Mouse (Mus musculus) heart, embryonic 11.5 days (tissue): ENCODE results near the gene Tnk1. TPM values are rescaled to one million over a fixed set of nuclear protein-coding genes. Genes with fewer than 3 reads are reported as not detected.

Experiments used
- ATAC-seq: fragments of 200-750 bp; cut with Nextera tagmentation; replicated peaks from 2 replicates; pipeline ENCODE4 v1.8.0; 2017; ENCODE audit warnings: moderate library complexity; ENCODE audit not compliant: insufficient number of reproducible peaks, low FRiP score, low TSS enrichment
- H3K27ac ChIP-seq: fragments of 300-500 bp; sonication (generic); 2 replicates; pipeline ENCODE4 v1.5.1; 2014; ENCODE audit warnings: mild to moderate bottlenecking, low read depth, low read length
- H3K27me3 ChIP-seq: fragments of 300-500 bp; sonication (generic); 2 replicates; pipeline ENCODE4 v1.6.1; 2014; ENCODE audit warnings: mild to moderate bottlenecking, low read length, mixed read lengths; ENCODE audit not compliant: control insufficient read depth, insufficient read depth
- H3K36me3 ChIP-seq: fragments of 300-500 bp; sonication (generic); 2 replicates; pipeline ENCODE4 v1.6.1; 2014; ENCODE audit warnings: mild to moderate bottlenecking, low read length, moderate library complexity, mixed read lengths; ENCODE audit not compliant: control insufficient read depth, insufficient read depth
- H3K4me1 ChIP-seq: fragments of 300-500 bp; sonication (generic); 2 replicates; pipeline ENCODE4 v1.6.1; 2014; ENCODE audit warnings: low read length; ENCODE audit not compliant: control insufficient read depth, insufficient read depth
- H3K4me2 ChIP-seq: fragments of 300-500 bp; sonication (generic); 2 replicates; pipeline ENCODE4 v1.6.1; 2014; ENCODE audit warnings: mild to moderate bottlenecking, moderate library complexity
- H3K4me3 ChIP-seq: fragments of 300-500 bp; sonication (generic); 2 replicates; pipeline ENCODE4 v1.5.1; 2014; ENCODE audit warnings: low read depth, low read length
- H3K9ac ChIP-seq: fragments of 300-500 bp; sonication (generic); 2 replicates; pipeline ENCODE4 v1.6.1; 2014; ENCODE audit warnings: mild to moderate bottlenecking, low read depth, low read length, moderate library complexity
- H3K9me3 ChIP-seq: fragments of 300-500 bp; sonication (generic); replicated peaks from 2 replicates; pipeline ENCODE4 v1.6.1; 2016; ENCODE audit warnings: low read length; ENCODE audit not compliant: control insufficient read depth
- WGBS: fragments of 180-500 bp; shearing (Covaris S2); extraction: QIAGEN DNeasy Blood & Tissue Kit; methylation state at CpG from one replicate; pipeline ENCODE4 v1.1.7; 2014; ENCODE audit not compliant: insufficient replicate concordance; 5-methylcytosine and 5-hydroxymethylcytosine counted together
- polyA plus RNA-seq: library from polyadenylated mRNA; unstranded; fragments of >200 nt; fragmentation: Nextera tagmentation; extraction: Ambion mirVana; gene quantifications from 2 replicates; pipeline ENCODE4 v1.2.1, GENCODE M21; 2014

Gene Tnk1
- polyA plus RNA-seq, 1 experiment from 2014 or later = 0.23 TPM

DNA sequence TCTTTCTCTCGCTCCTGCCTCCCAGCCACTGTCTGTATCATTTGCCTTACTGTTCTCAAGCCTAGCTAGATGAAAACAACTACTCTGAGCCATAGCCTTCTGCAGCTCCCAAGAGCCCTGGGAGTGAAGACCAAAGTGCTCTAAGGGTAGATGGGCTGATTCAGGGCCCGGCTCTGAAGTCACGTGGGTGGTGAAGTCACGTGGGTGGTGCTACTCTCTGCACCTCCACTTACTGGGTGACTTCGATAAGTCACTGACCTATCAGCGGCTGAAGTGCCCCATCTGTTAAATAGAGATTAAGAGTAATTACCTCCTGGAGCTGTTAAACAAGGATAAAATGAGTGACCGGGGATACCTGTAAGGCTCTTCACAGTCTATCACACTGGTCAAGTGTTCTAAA, 4.5 kb downstream of the Tnk1 start:
- peak overlapping the region; percentile 42 for H3K4me2 ChIP-seq

DNA sequence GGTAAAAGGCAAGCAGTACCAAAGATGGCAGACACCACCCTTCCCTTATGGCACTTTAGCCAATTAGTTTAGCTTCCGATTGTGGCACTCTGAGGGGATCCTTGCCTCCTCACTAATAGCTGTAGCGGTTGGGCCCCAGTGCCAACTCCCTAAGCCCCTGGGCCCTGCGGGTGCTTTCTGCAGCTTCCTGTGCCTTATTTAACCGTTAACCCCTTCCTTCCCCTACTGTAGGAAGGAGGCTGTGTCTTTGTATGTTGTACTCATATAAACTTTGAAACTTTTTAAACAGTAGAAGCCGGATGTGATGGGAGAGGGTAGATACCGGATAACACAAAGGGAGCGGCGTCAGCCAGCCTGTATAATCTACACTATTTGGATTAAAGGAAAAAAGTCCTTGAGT, 7.8 kb downstream of the Tnk1 start:
- H3K27me3 ChIP-seq = peaks cover under 1% of the 10 kb centered on the region
- H3K36me3 ChIP-seq = peaks cover 13% of the 10 kb centered on the region; the same call in 1 of the 2 replicates

More for the DNA sequence above, 4.5 kb downstream of the Tnk1 start:
- 0 out of 2 replicates have a peak overlapping the region, but pooled peaks have one; percentile 16 for H3K9ac ChIP-seq
- peak overlapping the region; percentile 73 for H3K27ac ChIP-seq
- no peaks in the 10 kb centered on the region for H3K9me3 ChIP-seq
- 40% methylated on average over 7 of the region's 7 CpGs for WGBS
- H3K27me3 ChIP-seq = peaks cover 27% of the 10 kb centered on the region
- H3K36me3 ChIP-seq = peaks cover 13% of the 10 kb centered on the region; the same call in 1 of the 2 replicates
- peak overlapping the region; percentile 6; the same call in 1 of the 2 replicates for H3K4me3 ChIP-seq
- H3K4me1 ChIP-seq = peaks cover 13% of the 10 kb centered on the region; the same call in 1 of the 2 replicates
- ATAC-seq = peak; percentile 87

DNA sequence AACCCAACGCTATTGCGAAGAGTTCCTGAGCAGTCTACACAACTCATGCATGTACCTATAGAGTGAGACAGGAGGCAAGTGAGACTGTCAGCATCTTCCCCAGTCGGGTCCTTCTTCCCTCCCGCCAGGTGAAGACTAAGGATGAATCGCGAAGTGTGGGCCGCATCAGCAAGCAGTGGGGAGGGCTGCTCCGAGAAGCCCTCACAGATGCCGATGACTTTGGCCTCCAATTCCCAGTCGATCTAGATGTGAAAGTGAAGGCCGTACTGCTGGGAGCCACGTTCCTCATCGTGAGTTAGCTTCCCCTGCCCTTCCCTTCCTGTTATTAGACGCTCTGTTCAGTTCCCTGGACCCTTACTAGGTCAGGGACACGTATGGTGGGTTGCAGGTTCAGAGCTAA, 8.6 kb downstream of the Tnk1 start:
- ATAC-seq = no peak
- no peaks in the 10 kb centered on the region for H3K9me3 ChIP-seq
- no peak overlapping the region for H3K4me3 ChIP-seq
- H3K4me2 ChIP-seq = no peak overlapping the region
- no peak overlapping the region for H3K9ac ChIP-seq
- peaks cover 18% of the 10 kb centered on the region for H3K4me1 ChIP-seq
- WGBS = 93% methylated on average over 15 of the region's 15 CpGs
- no peak overlapping the region for H3K27ac ChIP-seq
- peaks cover 13% of the 10 kb centered on the region; the same call in 1 of the 2 replicates for H3K36me3 ChIP-seq
- no peaks in the 10 kb centered on the region; the same call in 1 of the 2 replicates for H3K27me3 ChIP-seq

More for the DNA sequence above, 7.8 kb downstream of the Tnk1 start:
- H3K4me3 ChIP-seq = no peak overlapping the region
- no peak overlapping the region for H3K27ac ChIP-seq
- ATAC-seq = no peak
- H3K9ac ChIP-seq = no peak overlapping the region
- H3K9me3 ChIP-seq = no peaks in the 10 kb centered on the region
- 81% methylated on average over 8 of the region's 8 CpGs for WGBS
- no peak overlapping the region for H3K4me2 ChIP-seq
- H3K4me1 ChIP-seq = peaks cover 22% of the 10 kb centered on the region; the same call in 1 of the 2 replicates

DNA sequence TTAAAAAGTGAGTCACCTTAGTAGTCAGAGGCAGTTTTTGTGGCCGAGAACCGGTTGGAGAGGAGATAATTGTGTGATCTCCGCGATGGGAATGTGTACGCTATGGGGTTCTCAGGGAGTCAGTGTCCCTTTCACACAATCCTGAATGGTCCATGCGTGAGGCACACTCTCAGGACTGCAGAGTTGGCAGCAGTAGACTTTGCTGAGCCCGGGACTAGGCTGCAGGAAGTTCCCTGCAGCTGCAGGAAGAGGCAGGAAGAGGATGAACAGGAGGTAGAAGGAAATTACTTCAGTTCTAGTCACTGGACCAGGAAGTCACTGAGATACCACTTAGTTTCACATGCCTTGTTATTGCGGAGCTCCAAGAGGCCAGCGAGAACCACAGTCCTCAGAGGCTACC, 9.4 kb downstream of the Tnk1 start:
- ATAC-seq = no peak
- H3K9ac ChIP-seq = no peak overlapping the region
- H3K27ac ChIP-seq = no peak overlapping the region
- H3K4me3 ChIP-seq = no peak overlapping the region
- H3K9me3 ChIP-seq = no peaks in the 10 kb centered on the region
- H3K4me1 ChIP-seq = peaks cover 15% of the 10 kb centered on the region
- H3K36me3 ChIP-seq = peaks cover 13% of the 10 kb centered on the region; the same call in 1 of the 2 replicates
- 79% methylated on average over 9 of the region's 9 CpGs for WGBS
- no peak overlapping the region; the same call in 1 of the 2 replicates for H3K4me2 ChIP-seq
- H3K27me3 ChIP-seq = no peaks in the 10 kb centered on the region

DNA sequence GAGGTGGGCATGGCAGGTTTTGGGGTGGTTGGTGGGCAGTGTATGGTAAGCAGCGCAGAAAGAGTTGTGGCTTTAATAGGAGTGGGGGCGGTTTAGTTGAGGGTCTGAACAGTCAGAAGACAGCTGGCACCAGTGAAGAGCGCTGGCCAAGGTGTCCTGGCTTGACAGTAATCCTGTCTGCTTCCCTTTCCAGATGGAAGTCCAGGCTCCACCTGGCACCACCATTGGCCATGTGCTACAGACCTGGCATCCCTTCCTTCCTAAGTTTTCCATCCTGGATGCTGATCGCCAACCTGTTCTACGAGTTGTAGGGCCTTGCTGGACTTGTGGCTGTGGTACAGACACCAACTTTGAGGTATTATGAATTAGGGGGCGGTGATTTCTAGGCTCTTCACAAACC, 10.5 kb downstream of the Tnk1 start:
- Histone ChIP-seq H3K4me3 (0 out of 2 replicates have a peak overlapping the region, but pooled peaks have one; percentile 74), H3K36me3 (peaks cover 13% of the 10 kb centered on the region; the same call in 1 of the 2 replicates)
- WGBS = 96% methylated on average over 6 of the region's 6 CpGs

DNA sequence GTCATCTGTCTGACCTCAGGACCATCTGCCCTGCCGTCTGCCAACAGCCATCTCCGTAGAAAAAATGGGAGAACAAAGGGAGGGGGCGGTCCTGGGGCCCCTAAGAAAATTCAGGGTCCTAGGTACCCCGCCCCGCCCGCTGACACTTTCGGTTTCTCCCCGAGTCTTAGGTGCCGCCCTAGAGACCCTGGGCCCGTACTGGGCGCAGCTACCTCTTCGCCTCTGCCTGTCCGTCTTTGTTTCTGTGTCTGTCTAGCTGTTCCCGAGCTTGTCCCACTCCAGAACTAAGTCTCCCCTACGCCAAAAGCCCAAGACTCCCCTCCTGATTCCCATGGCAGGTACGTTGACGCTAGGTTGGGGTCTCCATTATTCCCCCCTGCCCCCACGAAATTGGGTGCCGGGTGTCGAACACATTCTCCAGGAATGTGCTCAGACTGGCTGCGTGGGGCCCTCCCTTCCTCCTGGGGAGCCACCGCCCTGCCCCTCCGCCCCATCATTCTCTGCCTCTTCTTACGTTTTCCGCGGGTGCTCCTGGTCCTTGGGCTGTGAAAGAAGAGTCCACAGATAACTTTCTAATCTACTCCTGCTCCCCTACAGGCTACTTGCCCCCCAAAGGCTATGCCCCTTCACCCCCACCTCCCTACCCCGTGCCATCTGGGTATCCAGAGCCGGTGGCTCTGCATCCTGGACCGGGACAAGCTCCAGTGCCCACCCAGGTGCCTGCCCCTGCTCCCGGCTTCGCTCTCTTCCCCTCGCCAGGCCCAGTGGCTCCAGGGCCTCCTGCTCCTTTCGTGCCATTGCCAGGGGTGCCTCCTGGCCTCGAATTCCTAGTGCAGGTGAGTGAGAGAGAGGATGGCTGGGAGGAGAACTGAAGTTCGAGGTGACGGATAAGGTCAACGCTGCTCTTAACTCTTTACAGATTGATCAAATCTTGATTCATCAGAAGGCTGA, 11.5 kb downstream of the Tnk1 start:
- ATAC-seq = peak; percentile 39
- Histone ChIP-seq H3K36me3 (peaks cover 13% of the 10 kb centered on the region; the same call in 1 of the 2 replicates), H3K9me3 (no peaks in the 10 kb centered on the region), H3K4me1 (peaks cover 15% of the 10 kb centered on the region), H3K27me3 (no peaks in the 10 kb centered on the region), H3K4me3 (peak overlapping the region; percentile 74), H3K4me2 (peak overlapping the region; percentile 89), H3K9ac (peak overlapping the region; percentile 92), H3K27ac (peak overlapping the region; percentile 90)
- WGBS = 12% methylated on average over 37 of the region's 37 CpGs

More for the DNA sequence above, 10.5 kb downstream of the Tnk1 start:
- no peak overlapping the region for H3K27ac ChIP-seq
- no peaks in the 10 kb centered on the region for H3K9me3 ChIP-seq
- H3K27me3 ChIP-seq = no peaks in the 10 kb centered on the region
- peaks cover 15% of the 10 kb centered on the region for H3K4me1 ChIP-seq
- H3K4me2 ChIP-seq = peak overlapping the region; percentile 89
- no peak overlapping the region for H3K9ac ChIP-seq
- ATAC-seq = no peak

DNA sequence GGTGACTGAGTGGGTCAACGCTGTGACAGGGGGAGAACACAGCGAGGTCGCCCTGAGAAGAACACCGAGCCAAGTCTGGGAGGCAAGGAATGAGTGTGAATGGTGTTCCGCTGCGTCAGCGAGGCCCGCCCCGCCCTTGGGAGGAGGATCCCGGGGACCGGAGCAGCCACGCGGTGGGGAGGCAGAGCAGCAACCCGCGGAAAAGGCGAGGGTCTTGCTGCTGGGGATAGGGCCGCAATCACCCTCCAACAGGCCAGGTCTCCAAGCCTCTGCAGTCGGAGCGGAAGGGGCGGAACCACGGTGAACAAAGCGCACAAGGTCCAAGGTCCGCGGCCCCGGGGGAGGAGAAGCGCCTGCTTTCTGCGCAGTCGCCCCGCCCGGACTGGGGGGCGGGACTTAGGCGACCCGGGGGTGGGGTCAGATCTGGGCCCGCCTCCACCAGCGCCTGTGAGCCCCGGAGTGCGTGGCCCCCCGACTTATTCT, 12.3 kb downstream of the Tnk1 start, which contains the start of gene Plscr3:
Plscr3 (plus strand) TSS at position 179 of the 483 bp plus-strand sequence.
- Histone ChIP-seq H3K9me3 (no peaks in the 10 kb centered on the region), H3K9ac (peak within 1 kb of the TSS; percentile 92), H3K4me1 (peaks cover 15% of the 10 kb centered on the region), H3K4me2 (peak within 1 kb of the TSS; percentile 89), H3K27ac (peak within 1 kb of the TSS; percentile 90), H3K4me3 (peak within 1 kb of the TSS; percentile 74), H3K27me3 (no peaks in the 10 kb centered on the region), H3K36me3 (peaks cover 11% of the 10 kb centered on the region; the same call in 1 of the 2 replicates)
- peak; percentile 91 for ATAC-seq
- under 1% methylated on average over 36 of the region's 38 CpGs for WGBS

DNA sequence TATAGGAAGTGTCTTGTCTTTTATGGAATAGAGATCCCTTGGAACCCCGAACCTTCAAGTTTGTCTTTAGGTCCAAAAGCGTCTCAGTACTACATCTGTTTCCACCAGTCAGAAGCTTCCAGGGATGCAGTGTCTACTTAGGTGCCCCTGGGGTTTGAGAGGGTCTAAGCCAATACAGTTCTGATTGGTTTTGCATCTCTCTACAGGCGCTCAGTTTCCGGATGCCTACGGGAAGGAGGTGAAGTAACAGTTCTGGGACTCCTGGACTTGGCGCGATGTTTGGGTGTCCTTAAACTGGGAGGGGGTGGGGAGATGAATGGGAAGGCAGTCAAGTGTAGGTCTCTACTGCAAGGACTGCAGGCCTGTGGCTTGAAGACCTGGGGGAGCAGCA, 19.8 kb downstream of the Tnk1 start:
- Histone ChIP-seq H3K36me3 (no peaks in the 10 kb centered on the region), H3K4me1 (peaks cover 28% of the 10 kb centered on the region)

More for the DNA sequence above, 19.8 kb downstream of the Tnk1 start:
- ATAC-seq = no peak
- 1% methylated on average over 7 of the region's 7 CpGs for WGBS
- Histone ChIP-seq H3K27me3 (peaks cover 34% of the 10 kb centered on the region), H3K9ac (peak overlapping the region; percentile 85), H3K9me3 (no peaks in the 10 kb centered on the region), H3K4me2 (peak overlapping the region; percentile 91), H3K27ac (peak overlapping the region; percentile 85), H3K4me3 (peak overlapping the region; percentile 70)
